Mouse (Mus musculus): ENCODE measurements around the gene Telo2.

DNA sequence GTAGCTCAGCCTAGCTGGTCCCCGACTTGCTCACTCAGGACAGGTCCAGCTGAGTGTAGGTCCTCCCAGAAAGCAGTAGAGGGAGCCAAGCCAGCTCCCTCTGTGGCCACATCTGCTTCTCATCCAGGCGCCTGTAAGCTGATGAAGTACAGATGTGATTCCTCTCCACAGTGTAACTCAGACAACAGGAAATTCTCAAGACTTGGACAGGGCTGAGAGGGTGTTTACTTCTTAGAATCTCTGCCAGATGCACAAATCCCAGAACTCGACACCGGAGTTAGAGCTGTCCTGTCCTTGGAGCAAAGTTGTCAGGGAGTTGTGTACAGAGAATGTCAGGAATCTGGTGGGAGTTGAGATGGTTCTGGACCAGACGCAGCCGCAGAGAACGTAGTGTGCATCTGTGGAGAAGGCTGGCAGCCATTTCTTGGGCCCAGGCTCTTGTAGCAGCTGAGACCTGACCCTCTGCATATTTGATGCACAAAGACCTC is 32.3 kb downstream of the Telo2 start, which contains the start of gene Tmem204:
- TF ChIP-seq POLR2A (IDR thresholded peaks at IDR 0.05; ENCODE audit: insufficient read depth, low read depth, low read length) (peak; percentile 59; the same call in 1 of the 2 replicates), CTCF (IDR thresholded peaks at IDR 0.05) (peak; percentile 76), EP300 (IDR thresholded peaks at IDR 0.05; ENCODE audit: insufficient read depth, low read depth, low read length) (peak; percentile 93)

Measured in heart, adult 2 months (tissue).